Mouse (Mus musculus): Measurements from ENCODE around the gene Cyp2a5.
A peak's percentile ranks its signal among the peaks of the same experiment; 100 is the strongest.
"Not testable (repeated sequence)": the region's sequence is repeated elsewhere in the genome, so short reads cannot be mapped to it uniquely, and the experiment has no call there.

Cyp2a5 gene

GRCm38 (mm10) chr7:26835059-26835458 lies at the start of gene Cyp2a5:
Cyp2a5 (plus strand) TSS chr7:26835305.
- not testable (repeated sequence) for DNase-seq (ENCODE audit: low read depth, low spot score)

- DNase-seq (ENCODE audit: low read depth, low spot score), result not testable (repeated sequence)
Measured at GRCm38 (mm10) chr7:26786013-26786412, 49.1 kb upstream of the Cyp2a5 start.

GRCm38 (mm10) chr7:26789984-26790383 lies 45.1 kb upstream of the Cyp2a5 start:
- DNase-seq (ENCODE audit: low read depth, low spot score), result no peak

GRCm38 (mm10) chr7:26800104-26800503 lies 35.0 kb upstream of the Cyp2a5 start:
- DNase-seq (ENCODE audit: low read depth, low spot score), result peak; percentile 25

- no peak for DNase-seq (ENCODE audit: low read depth, low spot score)
Measured at GRCm38 (mm10) chr7:26800996-26801395, 34.1 kb upstream of the Cyp2a5 start.

GRCm38 (mm10) chr7:26808592-26808991 lies 26.5 kb upstream of the Cyp2a5 start, which contains the start of gene Cyp2g1:
Cyp2g1 (plus strand) TSS chr7:26808892.
- DNase-seq (ENCODE audit: low read depth, low spot score), result no peak

- DNase-seq (ENCODE audit: low read depth, low spot score), result not testable (repeated sequence)
Measured at GRCm38 (mm10) chr7:26831556-26832292, 3.4 kb upstream of the Cyp2a5 start.

- DNase-seq (ENCODE audit: low read depth, low spot score), result not testable (repeated sequence)
Measured at GRCm38 (mm10) chr7:26832668-26833067, 2.4 kb upstream of the Cyp2a5 start.

GRCm38 (mm10) chr7:26843400-26843799 lies 8.3 kb downstream of the Cyp2a5 start:
- DNase-seq (ENCODE audit: low read depth, low spot score), result not testable (repeated sequence)

- not testable (repeated sequence) for DNase-seq (ENCODE audit: low read depth, low spot score)
Measured at GRCm38 (mm10) chr7:26850063-26850462, 15.0 kb downstream of the Cyp2a5 start.

GRCm38 (mm10) chr7:26878581-26878980 lies 43.5 kb downstream of the Cyp2a5 start:
- not testable (repeated sequence) for DNase-seq (ENCODE audit: low read depth, low spot score)

GRCm38 (mm10) chr7:26880600-26880999 lies 45.5 kb downstream of the Cyp2a5 start:
- not testable (repeated sequence) for DNase-seq (ENCODE audit: low read depth, low spot score)

Measured in c-Kit-negative CD71-positive TER-119-positive erythroid progenitor cells, embryonic 14.5 days (primary cell).